In the genomic region with DNA sequence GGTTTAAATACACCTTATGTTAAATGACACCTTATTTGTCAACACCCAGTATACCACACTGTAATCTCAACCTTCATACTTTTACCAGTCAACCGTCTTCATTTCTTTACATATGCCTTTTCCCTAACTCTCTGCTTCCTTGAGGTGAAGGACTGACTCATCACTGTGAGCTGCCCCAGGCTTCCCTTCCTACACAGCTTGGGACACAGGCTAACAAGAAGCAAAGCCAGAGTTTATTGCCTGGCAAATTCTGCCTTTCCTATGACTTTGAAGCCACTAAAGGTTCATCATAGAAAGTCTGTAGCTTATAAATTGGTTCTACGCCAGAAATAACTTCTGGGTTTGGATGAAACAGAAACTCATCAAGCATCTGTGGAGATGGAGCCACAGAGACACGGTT, we compare ENCODE assay signal across 34 mouse cellular contexts.
"Had no signal": no experiment of that assay in that cellular context is flagged by ENCODE, and none has a peak within 500 bp of the region (broad histone marks: within the 10 kb centered on the region; RNA-seq: fewer than 3 reads in every experiment).

No protein-coding gene starts in this region.

- H3K9ac ChIP-seq: heart, embryonic 12.5 days; heart, embryonic 13.5 days; heart, embryonic 15.5 days; hindbrain, embryonic 13.5 days; hindbrain, embryonic 14.5 days; hindbrain, embryonic 15.5 days; intestine, embryonic 15.5 days; kidney, embryonic 15.5 days had no signal

- H3K27ac ChIP-seq: heart, embryonic 13.5 days; heart, embryonic 15.5 days; hindbrain, embryonic 10.5 days; hindbrain, embryonic 13.5 days; hindbrain, embryonic 14.5 days; hindbrain, embryonic 15.5 days; hindbrain, postnatal 0 days; intestine, embryonic 15.5 days; kidney, embryonic 15.5 days; kidney, postnatal 0 days; layer of hippocampus, adult 2 months; left cerebral cortex, adult 2 months had no signal

- H3K4me1 ChIP-seq: heart, embryonic 12.5 days; heart, embryonic 13.5 days; heart, embryonic 15.5 days; hindbrain, embryonic 10.5 days; hindbrain, embryonic 13.5 days; hindbrain, embryonic 15.5 days; intestine, embryonic 15.5 days; kidney, embryonic 15.5 days had no signal

- DNase-seq: heart, postnatal 10 days; heart, postnatal 14 days; heart, postnatal 36 days; heart, postnatal 4 days; kidney, adult 11 months; kidney, adult 18-20 months; kidney, adult 2 months; kidney, adult 8-10 months; kidney, adult 9 months; kidney, postnatal 10 days; kidney, postnatal 14 days; kidney, postnatal 25 days; kidney, postnatal 36 days; kidney, postnatal 4 days; layer of hippocampus, adult 9-11 months; layer of hippocampus, postnatal 36 days had no signal

- H3K9me3 ChIP-seq: heart, embryonic 12.5 days; heart, embryonic 13.5 days; heart, embryonic 15.5 days; hindbrain, embryonic 10.5 days; hindbrain, embryonic 13.5 days; hindbrain, embryonic 15.5 days; intestine, embryonic 15.5 days; kidney, embryonic 15.5 days had no signal

- H3K4me2 ChIP-seq: heart, embryonic 11.5 days; heart, embryonic 12.5 days; heart, embryonic 13.5 days; heart, embryonic 15.5 days; hindbrain, embryonic 13.5 days; hindbrain, embryonic 14.5 days; hindbrain, embryonic 15.5 days; intestine, embryonic 15.5 days; kidney, embryonic 15.5 days had no signal

- ATAC-seq: hindbrain, embryonic 16.5 days; hindbrain, postnatal 0 days; inflammation-experienced regulatory T-cells, adult 6 months; intestine, embryonic 15.5 days; intestine, embryonic 16.5 days; intestine, postnatal 0 days had no signal

- H3K36me3 ChIP-seq: heart, embryonic 12.5 days; heart, embryonic 13.5 days; heart, embryonic 15.5 days; hindbrain, embryonic 10.5 days; hindbrain, embryonic 13.5 days; hindbrain, embryonic 15.5 days; intestine, embryonic 15.5 days; kidney, embryonic 15.5 days had no signal

- H3K27me3 ChIP-seq: heart, embryonic 12.5 days; heart, embryonic 15.5 days; hindbrain, embryonic 13.5 days; hindbrain, embryonic 15.5 days; intestine, embryonic 15.5 days; kidney, embryonic 15.5 days had no signal

- H3K4me3 ChIP-seq: heart, embryonic 12.5 days; heart, embryonic 13.5 days; heart, embryonic 15.5 days; hindbrain, embryonic 10.5 days; hindbrain, embryonic 13.5 days; hindbrain, embryonic 15.5 days; intestine, embryonic 15.5 days; kidney, embryonic 15.5 days; layer of hippocampus, adult 2 months; left cerebral cortex, adult 2 months had no signal
